Mouse (Mus musculus): Measurements from ENCODE around the gene Nav1.

The Nav1 gene

DNA sequence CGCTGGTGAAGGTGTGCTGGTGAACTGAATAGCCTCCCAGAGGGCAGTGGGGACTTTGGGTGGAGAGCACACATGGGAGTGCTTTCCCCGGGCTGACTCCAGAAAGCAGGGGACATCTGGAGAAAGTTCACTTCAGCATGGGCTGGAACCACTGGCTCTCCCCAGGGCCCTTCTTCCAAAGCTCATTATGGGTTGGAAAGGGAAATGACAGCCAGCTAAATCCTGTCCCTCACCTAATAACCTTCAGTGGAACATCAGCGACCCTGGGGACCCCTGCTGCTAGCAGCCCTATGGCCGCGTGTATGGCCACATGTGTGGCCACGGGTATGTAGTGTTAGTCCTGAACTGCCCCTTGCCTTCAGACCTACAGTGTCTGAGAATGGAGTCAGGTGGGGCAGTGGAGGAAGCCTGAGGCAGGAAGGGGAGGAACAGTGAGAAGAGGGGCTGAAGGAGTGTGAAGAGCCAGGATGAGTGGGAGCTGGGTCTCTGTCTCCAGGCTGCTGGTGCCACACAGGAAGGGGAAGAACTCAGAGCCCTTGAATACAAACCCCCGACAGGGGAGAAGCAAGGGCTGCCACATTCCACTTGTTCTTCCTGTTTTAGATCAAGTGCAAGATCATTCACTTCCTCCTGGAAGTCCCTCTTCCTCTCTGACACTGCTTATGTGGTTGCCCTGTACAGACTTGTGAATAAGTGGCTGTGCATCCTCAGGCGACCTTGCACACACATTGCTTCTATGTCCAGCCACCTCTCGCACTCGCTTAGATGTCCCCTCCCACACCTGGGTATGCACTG lies 90.4 kb downstream of the Nav1 start:
- no peak for DNase-seq (ENCODE audit: low spot score)

DNA sequence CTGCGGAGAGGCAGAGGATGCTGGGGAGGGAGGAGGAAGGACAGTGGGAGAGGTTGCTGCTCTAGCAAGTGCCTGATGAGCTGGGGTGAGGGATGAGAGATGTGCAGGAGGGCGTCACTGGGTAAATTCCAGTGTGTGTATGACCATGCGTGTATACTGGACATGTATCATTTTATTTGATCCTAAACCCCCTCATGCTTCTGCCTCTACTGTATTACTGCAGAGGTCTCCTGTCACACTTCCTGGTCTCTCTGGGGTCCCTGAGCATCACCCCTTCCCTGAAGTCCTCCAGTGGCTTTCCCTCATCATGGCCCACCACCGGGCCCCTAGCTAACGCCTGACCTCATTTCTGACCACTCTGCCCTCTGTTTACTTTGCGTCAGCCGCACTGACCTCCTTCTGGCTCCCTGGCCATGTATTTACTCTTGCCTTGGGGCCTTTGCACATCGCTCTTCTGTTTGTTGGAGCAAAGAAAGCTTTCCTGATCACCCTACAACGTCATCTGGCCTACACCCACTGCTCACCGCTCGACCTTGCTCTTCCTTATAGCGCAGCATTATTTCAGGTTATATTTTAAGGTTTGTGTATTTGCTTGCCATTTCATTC lies 91.4 kb downstream of the Nav1 start:
- DNase-seq (ENCODE audit: low spot score), result no peak

DNA sequence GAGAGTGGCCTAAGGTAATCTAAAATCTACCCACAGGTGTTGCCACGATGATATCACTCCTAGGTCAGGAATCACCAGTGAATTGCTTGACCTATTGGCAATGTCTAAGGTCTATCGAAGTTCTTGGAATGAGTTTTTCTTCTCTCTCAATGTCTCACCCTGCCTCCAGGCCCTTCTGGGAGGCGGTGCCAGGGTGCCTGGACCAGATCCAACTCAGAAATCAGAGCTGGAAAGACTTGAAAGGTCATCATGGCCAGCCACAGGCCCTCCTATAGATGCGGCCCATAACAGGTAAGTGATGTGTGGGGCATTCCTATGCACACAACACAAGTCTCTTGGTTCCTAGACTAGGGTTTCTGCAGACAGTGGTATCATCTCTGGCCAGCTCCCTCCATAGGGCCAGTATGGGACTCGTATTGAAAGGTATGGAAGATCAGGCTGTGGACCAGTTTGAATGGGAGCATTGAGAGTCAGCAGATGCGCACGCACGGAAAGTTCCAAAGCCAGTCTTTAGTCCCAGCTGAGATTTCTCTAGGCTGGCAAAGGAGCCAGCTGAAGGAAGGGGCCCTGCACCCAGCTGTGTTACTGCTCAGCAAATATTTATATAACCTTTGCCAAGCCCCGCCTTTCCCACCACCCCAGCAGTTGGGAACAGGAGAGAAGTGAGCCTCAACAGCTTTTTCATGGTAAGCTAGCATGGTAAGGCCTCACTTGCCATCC lies 92.0 kb downstream of the Nav1 start:
- no peak for DNase-seq (ENCODE audit: low spot score)

DNA sequence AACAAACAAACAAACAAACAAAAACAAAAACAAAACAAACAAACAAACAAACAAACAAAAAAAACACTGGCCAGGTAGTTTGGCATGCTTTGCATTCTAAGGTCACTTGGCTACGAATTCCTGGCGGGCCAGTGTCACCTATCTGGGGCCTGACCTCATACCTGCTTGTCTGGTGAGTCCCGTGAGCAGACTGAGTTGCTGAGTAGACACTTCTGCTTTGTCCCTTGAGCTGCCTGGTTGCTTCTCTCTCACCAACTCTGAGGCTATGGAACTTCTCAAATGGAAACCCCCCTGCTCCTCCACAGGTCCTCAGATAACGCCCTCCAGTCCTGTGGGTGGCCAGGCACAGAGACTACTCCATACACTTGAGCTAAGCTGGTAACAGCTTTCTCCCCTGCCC lies 93.0 kb downstream of the Nav1 start:
- DNase-seq (ENCODE audit: low spot score), result no peak

DNA sequence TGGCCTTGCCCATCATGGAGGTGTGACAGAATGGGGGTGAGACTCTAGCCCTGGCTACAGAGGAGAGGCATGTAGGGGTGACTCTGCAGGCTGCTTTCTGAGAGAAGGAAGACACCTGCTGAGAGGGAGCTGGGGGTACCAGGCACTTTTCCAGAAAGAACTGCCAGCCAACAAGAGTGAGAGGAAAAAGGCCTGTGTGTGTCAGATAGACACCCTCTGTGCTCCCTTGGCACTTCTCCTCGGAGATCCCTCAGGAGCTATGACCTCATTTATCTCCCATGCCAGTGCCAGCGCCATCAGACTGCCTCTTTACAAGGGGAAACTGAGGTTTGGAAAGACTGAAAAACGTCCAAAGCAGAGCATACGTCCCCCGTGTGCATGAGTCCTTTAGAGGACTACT lies 93.6 kb downstream of the Nav1 start:
- DNase-seq (ENCODE audit: low spot score), result no peak

DNA sequence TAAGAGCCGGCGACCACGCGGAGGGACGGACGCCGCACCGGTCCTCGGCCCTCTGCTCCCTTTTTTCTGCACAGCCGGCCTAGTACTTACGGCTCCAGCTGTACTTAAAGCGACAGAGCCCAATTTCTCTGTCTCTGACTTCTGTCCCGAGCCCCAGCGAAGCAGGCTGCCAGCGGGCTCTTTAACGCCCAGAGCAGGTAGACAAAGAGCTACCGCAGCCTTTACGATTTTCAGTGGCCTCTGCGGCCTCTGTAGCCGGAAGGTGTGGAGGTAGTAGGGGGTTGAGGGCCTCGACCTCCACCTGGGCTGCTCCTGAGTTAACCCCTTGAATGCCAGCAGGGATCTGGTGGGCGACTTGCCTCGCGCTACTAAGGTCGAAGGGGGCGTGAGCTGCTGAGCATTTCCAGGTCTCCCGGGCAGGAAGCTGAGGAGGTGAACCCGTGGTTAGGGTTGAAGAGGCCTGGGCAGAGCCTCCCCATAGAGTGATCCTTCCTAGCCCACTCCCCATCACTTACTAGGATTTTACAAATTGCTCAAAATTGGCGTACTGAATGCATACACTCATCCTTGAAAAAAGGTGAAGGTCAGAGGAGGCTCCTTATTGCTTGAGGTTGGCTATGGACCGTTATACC lies 96.6 kb downstream of the Nav1 start:
- DNase-seq (ENCODE audit: low spot score), result peak; percentile 85

DNA sequence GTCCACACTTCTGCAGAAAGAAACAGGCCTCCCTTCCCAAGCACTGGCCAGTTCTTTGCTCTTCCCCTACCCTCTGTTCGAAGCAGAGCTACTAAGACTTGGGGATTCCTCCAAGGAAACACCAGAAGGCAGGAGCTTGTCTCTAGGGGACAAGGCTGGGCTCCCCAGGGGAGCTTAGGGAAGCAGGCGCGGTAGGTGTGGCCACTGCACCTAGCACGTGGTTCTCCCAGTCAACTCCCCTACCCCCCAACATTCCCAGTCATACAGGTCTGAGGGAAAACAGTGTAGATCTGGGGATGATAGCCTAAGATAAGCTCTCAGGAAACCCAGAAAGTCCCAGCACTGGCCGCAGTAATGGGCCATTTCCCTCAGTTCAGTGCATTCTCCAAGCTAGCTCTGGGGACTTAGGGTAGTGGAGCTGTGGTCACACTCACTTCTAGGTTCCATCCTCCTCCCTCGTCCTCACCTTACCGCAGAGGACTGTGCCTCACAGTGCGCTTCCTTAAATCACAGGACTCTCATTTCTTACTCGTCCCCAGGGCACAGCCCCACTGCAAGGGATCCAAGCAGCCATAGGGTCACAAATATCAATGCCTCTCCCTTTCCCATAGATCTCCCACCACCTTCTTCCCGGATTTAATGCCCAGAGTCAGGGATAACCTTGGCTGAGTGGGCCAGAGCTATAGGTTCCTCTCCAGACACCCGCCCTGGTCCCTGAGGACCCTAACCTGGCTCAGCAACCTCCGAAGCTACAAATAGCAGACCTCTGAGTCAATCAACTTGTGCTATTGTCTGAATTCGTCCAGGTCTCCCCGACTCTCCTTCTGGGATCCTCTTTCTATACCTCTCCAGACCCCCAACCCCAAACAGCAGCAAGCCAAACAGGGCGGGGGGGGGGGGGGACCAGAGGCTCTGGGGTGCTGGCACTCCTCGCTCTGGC lies 97.7 kb downstream of the Nav1 start:
- no peak for DNase-seq (ENCODE audit: low spot score)

DNA sequence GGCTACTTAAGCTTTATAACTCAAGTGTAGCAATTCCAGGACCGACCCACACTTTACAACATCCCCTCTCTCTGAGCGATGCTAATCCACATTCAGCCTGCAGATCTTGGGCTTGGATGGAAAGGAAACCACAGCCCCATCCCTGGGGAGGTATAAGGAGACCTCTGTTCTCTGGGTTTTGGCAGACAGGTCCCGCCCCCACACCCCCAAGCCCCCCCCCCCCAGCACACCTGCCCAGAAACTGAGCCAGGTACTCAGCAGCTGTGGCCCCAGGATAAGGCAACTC lies 98.8 kb downstream of the Nav1 start:
- no peak for DNase-seq (ENCODE audit: low spot score)

DNA sequence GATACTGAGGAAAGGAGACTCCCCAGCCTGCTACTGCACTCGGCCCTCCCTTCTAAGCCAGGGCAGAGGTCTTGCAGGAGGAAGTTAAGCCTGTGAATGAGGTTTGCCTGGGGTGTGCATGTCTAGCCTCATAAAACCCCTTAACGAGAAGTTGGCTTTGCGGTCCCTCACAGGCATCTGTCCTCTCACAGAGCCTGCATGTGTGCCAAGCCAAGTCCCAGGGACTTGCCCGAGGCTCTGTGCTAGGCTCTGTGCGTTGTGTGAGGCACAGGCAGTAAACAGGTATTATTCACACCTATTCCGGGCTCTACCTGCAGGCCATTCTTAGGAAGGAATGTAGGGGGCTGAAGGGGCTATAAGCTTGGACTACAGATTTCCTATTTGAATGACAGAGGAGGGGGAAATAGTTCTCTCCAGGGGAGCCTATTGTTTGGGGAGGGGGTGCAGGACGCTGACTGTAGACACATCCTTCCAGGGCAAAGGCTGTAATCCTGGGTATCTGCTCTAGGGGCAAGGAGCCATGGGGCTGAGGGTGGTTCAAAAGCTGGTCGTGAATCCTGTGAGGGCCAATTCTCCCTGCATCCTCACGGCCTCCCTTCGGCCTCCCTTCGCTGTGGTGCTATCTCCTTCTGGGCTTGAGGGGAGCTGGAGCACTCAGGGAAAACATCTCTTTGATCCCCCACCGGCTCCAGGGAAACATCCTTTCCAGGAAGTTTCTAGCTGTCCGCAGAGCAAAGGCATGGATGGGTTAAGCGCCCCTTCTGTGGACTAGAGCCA lies 99.3 kb downstream of the Nav1 start:
- DNase-seq (ENCODE audit: low spot score), result no peak

DNA sequence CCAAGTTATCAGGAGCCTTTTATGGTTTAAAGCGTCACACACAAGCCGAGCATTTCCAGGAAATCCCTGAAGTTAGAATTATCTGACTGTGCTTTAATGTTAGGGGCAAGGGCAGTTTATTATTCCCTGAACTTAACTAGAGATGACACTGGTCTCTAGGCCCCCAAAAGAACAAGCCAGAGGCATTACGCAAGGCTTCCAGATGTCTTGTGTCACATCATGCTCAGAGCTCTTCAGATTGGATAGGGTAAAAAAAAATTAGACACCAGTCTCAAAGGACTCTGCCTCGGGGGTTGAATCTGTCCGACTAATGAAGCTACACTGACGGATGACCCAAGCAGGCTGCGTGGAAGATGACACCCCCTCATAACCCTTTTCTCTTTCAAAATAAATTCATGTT lies 101.6 kb downstream of the Nav1 start:
- no peak for DNase-seq (ENCODE audit: low spot score)

DNA sequence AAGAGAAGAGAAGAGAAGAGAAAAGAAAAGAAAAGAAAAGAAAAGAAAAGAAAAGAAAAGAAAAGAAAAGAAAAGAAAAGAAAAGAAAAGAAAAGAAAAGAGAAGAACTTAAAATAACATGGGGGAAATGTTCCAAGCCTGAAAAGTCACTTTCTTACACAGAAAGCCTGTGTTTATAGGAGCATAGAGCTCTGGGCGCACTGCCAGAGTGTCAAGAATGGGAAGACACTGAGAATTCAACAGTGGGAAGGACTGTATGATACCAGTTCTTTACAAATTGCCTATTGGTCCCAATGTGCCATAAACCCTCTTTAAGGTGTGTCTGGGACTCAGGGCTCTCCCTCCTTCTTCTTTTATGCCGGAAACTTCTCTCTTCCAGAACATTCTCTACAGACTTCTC lies 103.7 kb downstream of the Nav1 start:
- DNase-seq (ENCODE audit: low spot score), result no peak

DNA sequence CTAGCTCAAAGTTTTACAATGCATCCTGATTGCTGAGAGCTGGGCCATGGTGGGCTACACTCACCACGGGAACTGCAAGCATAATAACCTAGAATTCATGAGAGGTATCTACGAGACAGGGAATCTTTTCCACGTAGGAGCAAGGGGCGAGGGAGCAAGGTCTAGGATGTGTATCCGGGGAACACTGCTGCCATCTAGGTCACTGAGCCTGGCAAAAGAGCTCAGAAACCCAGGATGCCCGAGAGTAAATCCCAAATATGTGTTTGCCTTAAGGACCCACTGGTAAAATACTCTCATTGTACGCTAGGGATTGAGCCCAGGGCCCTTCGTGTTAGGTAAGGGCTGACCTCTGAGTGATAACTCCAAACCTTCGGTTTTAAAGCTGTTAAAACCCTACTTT lies 104.3 kb downstream of the Nav1 start:
- DNase-seq (ENCODE audit: low spot score), result no peak

DNA sequence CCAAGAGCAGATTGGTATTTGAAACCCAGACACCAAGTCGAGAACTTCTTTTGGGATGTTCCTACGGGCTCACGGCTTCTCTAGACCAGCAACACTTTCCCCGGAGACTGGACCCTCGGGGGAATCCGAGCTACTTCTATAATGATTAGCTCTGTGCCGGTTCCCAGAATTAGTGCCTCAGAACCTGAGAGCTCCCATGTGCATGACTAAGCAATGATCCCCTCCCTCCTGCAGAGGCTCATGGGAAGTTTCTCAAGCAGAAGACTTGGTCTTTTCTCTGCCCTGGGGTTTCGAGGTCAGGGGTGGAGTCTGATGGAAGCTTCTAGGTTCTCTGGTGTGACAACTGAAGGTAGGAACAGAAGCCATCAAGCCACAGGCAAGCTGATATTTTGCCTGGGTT lies 105.0 kb downstream of the Nav1 start:
- no peak for DNase-seq (ENCODE audit: low spot score)

DNA sequence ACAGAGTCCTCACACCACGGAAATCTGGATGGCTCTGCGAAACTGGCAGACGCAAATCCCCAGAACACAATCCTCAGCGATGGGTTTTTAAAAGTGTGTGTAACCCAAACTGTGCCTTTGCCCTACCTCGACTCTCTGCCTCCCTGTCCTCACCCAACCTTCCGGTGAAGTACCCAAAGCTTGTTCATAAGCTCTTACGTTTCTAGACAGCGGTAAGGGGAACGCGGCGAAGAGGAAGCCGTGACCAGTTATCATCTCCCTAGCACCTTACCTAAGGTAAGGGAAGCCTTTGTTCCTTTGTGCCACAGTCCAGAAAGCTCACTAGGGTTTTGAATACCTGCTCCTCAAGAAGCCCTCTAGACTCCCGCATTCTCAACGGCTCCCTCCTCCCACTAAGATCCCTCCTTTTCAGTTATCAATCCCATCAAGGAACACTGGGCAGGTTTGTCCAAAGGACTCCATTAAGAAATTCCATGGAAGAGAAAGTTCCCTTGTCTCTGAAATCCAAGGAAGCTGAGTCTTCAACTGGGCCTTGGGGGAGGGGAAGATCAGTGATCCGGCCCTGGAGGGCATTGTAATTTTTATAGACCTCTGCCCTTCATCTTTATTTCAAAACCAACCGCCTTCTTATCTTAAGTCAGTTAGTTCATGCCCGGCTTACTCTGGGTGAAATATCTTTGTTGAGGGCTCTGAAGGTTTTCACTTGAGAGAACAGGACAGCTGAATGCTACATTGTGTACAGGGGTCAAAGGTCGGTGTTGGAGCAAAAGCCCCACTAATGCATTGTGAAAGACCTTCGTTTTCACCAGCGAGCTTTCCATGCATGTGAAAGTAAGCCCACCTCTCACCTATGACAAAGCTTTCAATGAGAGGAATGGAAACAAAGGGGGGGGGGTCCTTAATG lies 108.4 kb downstream of the Nav1 start:
- peak; percentile 83 for DNase-seq (ENCODE audit: low spot score)

DNA sequence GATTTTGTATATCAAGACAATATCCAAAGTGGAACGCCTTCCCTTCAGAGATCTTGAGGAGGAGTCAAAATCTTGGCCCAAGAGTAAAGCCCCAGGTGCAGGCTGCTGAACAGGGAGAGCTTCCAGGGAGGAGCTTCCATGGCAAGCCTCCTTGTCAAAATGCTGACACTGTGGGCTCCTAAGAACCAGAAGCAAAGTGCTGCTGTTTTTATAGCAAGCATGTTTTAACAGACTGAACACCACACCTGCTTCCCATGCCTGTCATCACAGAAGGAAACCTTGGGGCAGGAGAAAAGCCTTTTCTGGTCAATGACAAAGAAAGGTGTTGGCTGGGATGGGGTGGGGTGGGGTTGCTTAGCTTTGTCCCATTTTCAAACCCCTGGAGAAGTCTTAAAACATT lies 112.0 kb downstream of the Nav1 start:
- DNase-seq (ENCODE audit: low spot score), result no peak

DNA sequence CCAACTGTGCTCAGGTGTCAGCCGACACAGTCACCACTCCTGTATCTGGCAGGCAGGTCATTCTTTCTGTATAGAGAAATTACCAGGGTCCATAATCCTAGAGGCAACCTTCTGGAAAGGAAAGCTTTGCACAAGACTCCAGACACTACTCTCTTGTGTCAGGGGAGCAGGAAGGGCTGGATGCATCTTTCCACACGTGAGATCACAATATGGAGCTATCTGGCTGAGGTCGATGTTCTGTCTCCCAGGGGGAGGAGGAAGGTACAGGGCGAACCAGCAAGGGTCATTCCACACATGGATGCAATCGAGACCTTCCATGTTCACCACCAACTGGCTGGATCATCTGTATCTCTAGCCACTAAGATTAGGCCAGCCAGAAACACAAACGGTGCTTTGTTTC lies 113.2 kb downstream of the Nav1 start:
- DNase-seq (ENCODE audit: low spot score), result no peak

DNA sequence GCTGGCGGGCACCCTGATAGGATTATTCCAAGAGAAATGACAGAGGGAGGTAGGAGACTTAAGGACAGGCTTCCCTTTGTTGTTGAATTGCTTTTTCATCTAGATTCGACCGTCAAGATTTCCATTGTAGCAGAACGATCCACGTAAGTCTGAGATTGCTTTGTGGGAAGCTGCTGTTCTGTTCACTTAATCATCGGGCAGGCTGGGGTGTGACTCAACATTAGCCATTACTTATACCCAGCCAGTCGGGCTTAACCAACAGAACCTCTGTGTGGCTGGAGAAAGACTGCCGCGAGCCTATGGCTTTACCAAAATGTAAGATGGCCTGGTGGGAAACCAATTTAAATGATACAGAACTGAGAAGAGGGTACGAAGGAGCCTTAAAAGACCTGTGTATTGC lies 114.7 kb downstream of the Nav1 start:
- DNase-seq (ENCODE audit: low spot score), result no peak

DNA sequence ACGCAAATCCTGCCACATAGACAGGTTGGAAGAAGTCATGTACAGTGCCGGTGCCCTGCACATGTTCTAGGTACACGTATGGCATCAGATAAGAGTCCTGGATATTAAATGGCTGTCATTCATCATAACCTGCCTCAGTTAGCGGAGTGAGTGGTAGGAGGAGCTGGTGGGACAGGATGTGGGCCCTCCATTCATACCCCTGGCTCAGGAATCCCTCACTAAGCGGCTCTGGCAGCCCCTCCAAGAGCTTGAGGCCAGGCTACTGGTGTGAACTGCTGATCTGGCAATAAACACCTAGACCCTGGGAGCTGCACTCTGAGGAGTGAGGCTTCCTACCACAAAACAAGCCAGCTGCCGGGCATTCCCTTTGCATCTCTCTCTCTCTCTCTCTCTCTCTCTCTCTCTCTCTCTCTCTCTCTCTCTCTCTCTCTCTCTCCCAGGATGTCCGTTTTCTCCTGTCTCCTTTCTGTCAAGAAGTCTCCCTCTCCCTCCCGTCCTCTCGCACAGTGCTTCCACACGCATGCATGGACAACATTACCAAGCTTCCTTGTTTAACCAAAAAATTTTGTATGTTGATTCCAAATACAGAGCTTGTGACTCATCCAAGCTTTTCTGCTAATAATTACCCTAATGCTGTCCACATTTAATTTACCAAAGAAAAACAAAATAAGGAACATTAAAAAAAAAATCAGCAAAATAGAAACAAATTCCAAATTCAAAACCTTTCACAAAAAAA lies 116.0 kb downstream of the Nav1 start:
- no peak for DNase-seq (ENCODE audit: low spot score)

DNA sequence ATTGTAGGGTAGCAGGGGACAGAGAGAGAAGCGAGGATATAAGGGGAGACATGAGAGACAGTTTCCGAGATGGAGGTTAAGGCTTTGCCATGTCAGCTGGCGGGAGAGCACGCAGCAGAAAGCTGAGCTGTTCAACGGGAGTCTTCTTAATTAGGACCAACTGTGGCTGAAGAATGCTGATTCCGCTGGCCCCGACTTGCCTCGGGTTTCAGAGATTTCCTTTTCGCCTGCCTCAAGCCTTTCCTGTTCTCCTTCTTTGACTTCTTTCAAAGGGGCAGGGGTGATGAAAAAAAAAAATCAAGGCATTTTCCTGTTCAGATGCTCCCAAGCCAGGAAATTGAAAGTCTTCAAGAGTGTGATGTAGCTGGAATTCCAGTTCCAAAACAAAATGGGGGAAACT lies 118.2 kb downstream of the Nav1 start:
- peak; percentile 75 for DNase-seq (ENCODE audit: low spot score)
